Mouse (Mus musculus) layer of hippocampus, postnatal 14 days (tissue): Measurements from ENCODE around the gene Mrps35. TPM values are rescaled to one million over a fixed set of nuclear protein-coding genes. Genes with fewer than 3 reads are reported as not detected.

ENCODE experiments used
- DNase-seq, 2 experiments: peaks; one replicate each; pipeline ENCODE4 v3.0.0; 2021 to 2022; ENCODE audit warnings: low spot score in 2 of 2, mixed read lengths in 1 of 2
- total RNA-seq, 2 experiments: library from RNA; stranded (reverse); gene quantifications; 2 replicates each; pipeline ENCODE4 v1.2.3; 2021

Mrps35 gene
- total RNA-seq, 2 experiments from 2014 or later: 35.9 to 42.5 TPM

GRCm38 (mm10) chr6:147028396-147028795, 14.2 kb upstream of the Mrps35 start:
- no peak for DNase-seq

GRCm38 (mm10) chr6:147029591-147029990, 13.0 kb upstream of the Mrps35 start:
- DNase-seq: no peak

GRCm38 (mm10) chr6:147030096-147030885, 12.3 kb upstream of the Mrps35 start:
- DNase-seq: no peak

- no peak for DNase-seq
Observed at GRCm38 (mm10) chr6:147032303-147032925, 10.2 kb upstream of the Mrps35 start, which contains the start of gene Rep15. Rep15 (plus strand) TSS chr6:147032584.

GRCm38 (mm10) chr6:147043633-147044032, 1.1 kb downstream of the Mrps35 start:
- DNase-seq: no peak

- no peak for DNase-seq
Observed at GRCm38 (mm10) chr6:147049239-147049805, 6.8 kb downstream of the Mrps35 start.

GRCm38 (mm10) chr6:147051666-147052065, 9.1 kb downstream of the Mrps35 start:
- DNase-seq: no peak

- no peak for DNase-seq
Observed at GRCm38 (mm10) chr6:147052440-147052839, 9.9 kb downstream of the Mrps35 start.

GRCm38 (mm10) chr6:147053785-147054646, 11.5 kb downstream of the Mrps35 start:
- DNase-seq: no peak

- no peak for DNase-seq
Observed at GRCm38 (mm10) chr6:147055374-147055977, 12.9 kb downstream of the Mrps35 start.

- no peak for DNase-seq
Observed at GRCm38 (mm10) chr6:147059326-147059725, 16.8 kb downstream of the Mrps35 start.

GRCm38 (mm10) chr6:147061630-147062029, 19.1 kb downstream of the Mrps35 start:
- DNase-seq: no peak

GRCm38 (mm10) chr6:147062034-147062433, 19.5 kb downstream of the Mrps35 start:
- no peak for DNase-seq

GRCm38 (mm10) chr6:147062694-147063093, 20.1 kb downstream of the Mrps35 start:
- DNase-seq: no peak

- DNase-seq: no peak
Observed at GRCm38 (mm10) chr6:147064226-147064943, 21.8 kb downstream of the Mrps35 start.

GRCm38 (mm10) chr6:147064944-147065261, 22.3 kb downstream of the Mrps35 start:
- no peak for DNase-seq

- no peak for DNase-seq
Observed at GRCm38 (mm10) chr6:147075808-147076387, 33.3 kb downstream of the Mrps35 start.

- no peak for DNase-seq
Observed at GRCm38 (mm10) chr6:147076878-147077277, 34.3 kb downstream of the Mrps35 start.

GRCm38 (mm10) chr6:147079919-147080318, 37.4 kb downstream of the Mrps35 start:
- DNase-seq: no peak
